ENCODE assay signal across 25 mouse cellular contexts in the genomic region with DNA sequence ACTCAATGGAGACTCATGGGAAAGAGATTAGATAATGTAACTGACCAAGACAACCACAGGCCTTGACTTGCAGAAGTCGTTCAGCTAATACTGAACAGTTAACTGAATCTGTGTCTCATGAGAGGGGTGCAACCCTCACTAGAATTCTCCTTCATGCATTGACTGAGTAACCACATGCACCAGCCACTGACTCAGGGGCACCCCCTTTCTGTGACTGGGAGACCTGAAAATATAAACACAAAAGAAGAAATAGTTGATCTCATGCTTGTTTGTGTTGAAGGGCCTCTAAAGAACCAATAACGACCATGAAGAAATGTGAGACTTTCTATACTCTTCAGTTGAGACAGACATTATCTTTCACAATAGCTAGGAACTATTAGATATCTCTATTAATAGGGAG. TPM values are rescaled to one million over a fixed set of nuclear protein-coding genes. Genes with fewer than 3 reads are reported as not detected.
DNase-seq lines count a peak whose midpoint lies in the region; ATAC-seq and TF ChIP-seq lines count a peak whose summit lies in the region.
"Had no signal": no experiment of that assay in that cellular context is flagged by ENCODE, and none has a peak within 500 bp of the region (broad histone marks: within the 10 kb centered on the region; RNA-seq: fewer than 3 reads in every experiment).

No protein-coding gene starts in this region.

- in situ Hi-C loops in CH12.LX (cut with MboI; ENCODE audit: low pct_ligation_motif_present, low pct_unique_long_range_greater_than_20kb, low sequenced_read_pairs) = no loop called here

- no peaks in the 10 kb centered on the region for H3K36me3 ChIP-seq in heart, adult 2 months (ENCODE audit: control insufficient read depth, insufficient read depth, low read length)
- H3K36me3 ChIP-seq in heart, embryonic 11.5 days (ENCODE audit: control insufficient read depth, insufficient read depth, low read length) = no peaks in the 10 kb centered on the region
- no peaks in the 10 kb centered on the region for H3K36me3 ChIP-seq in CH12.LX (replicated peaks in 1 of 2; ENCODE audit: control insufficient read depth in 1 of 2, insufficient read depth in 1 of 2, low read length in 1 of 2)
- H3K36me3 ChIP-seq in hindbrain, embryonic 14.5 days (replicated peaks; ENCODE audit: control insufficient read depth, insufficient read depth) = no peaks in the 10 kb centered on the region
- H3K36me3 ChIP-seq: embryonic facial prominence, embryonic 12.5 days; heart, embryonic 10.5 days; heart, embryonic 15.5 days had no signal

- DNase-seq in heart, adult 2 months = no peak
- no peak for DNase-seq in layer of hippocampus, adult 2 months (ENCODE audit: low spot score in 2 of 2)
- no peak for DNase-seq in layer of hippocampus, postnatal 10 days (ENCODE audit: low spot score in 2 of 2)
- DNase-seq in A20 (ENCODE audit: low read depth, low spot score) (peak; percentile 7), CH12.LX (ENCODE audit: extremely low read depth) (no peak)
- DNase-seq in embryo, embryonic 10.5 days (ENCODE audit: low spot score) = no peak
- no peak for DNase-seq in hindbrain, embryonic 14.5 days (ENCODE audit: low spot score)
- DNase-seq: adrenal gland, postnatal 14 days; B cell, adult 2 months; cerebellum, adult 18-20 months; cerebellum, postnatal 10 days; gastrocnemius, postnatal 36 days; heart, adult 11 months; heart, postnatal 36 days had no signal

- TF ChIP-seq CTCF in heart, adult 2 months (IDR thresholded peaks at IDR 0.05) = 0 out of 2 replicates have a peak, but pooled peaks have one; percentile 22
- TF ChIP-seq CTCF in layer of hippocampus, adult 2 months (conservative IDR thresholded peaks at IDR 0.05) = peak; percentile 57
- TF ChIP-seq CTCF in CH12.LX (conservative IDR thresholded peaks at IDR 0.05 in 1 of 2, IDR thresholded peaks at IDR 0.05 in 1 of 2; ENCODE audit: low read depth in 2 of 2, low read length in 2 of 2) = peak in 1 of 2 experiments; percentile 55; a peak in 2 of 4 replicates

- no peak for ATAC-seq in heart, embryonic 11.5 days (replicated peaks; ENCODE audit: insufficient number of reproducible peaks, low FRiP score, low TSS enrichment)
- no peak for ATAC-seq in hindbrain, embryonic 14.5 days (ENCODE audit: low FRiP score)
- ATAC-seq: activated CD4-positive, CD25-positive, alpha-beta regulatory T cell, adult 4 months; CD4-positive, CD25-positive, alpha-beta regulatory T cell, adult 4 months; forebrain, embryonic 16.5 days; hindbrain, embryonic 16.5 days; inflammation-experienced regulatory T-cells, adult 6 months had no signal

- no peak overlapping the region for H3K9ac ChIP-seq in heart, adult 2 months (ENCODE audit: low read depth, low read length)
- no peak overlapping the region for H3K9ac ChIP-seq in heart, embryonic 11.5 days (ENCODE audit: low read depth, low read length)
- H3K9ac ChIP-seq in CH12.LX (ENCODE audit: insufficient read depth, low read depth) = no peak overlapping the region
- no peak overlapping the region for H3K9ac ChIP-seq in hindbrain, embryonic 14.5 days
- H3K9ac ChIP-seq: embryonic facial prominence, embryonic 12.5 days; heart, embryonic 15.5 days had no signal

- no peak overlapping the region for H3K4me2 ChIP-seq in heart, embryonic 11.5 days
- H3K4me2 ChIP-seq in CH12.LX (ENCODE audit: insufficient read depth, low read depth, poor library complexity, severe bottlenecking) = no peak overlapping the region
- no peak overlapping the region for H3K4me2 ChIP-seq in hindbrain, embryonic 14.5 days (replicated peaks)
- H3K4me2 ChIP-seq: embryonic facial prominence, embryonic 12.5 days; heart, embryonic 15.5 days had no signal

- H3K4me3 ChIP-seq in heart, adult 2 months = no peak overlapping the region
- H3K4me3 ChIP-seq in heart, embryonic 11.5 days (ENCODE audit: low read depth, low read length) = no peak overlapping the region
- no peak overlapping the region for H3K4me3 ChIP-seq in layer of hippocampus, adult 2 months
- no peak overlapping the region for H3K4me3 ChIP-seq in CH12.LX (replicated peaks in 1 of 3; ENCODE audit: low read depth in 2 of 3, low read length in 2 of 3, poor library complexity in 1 of 3)
- H3K4me3 ChIP-seq in hindbrain, embryonic 14.5 days (replicated peaks; ENCODE audit: low read length) = no peak overlapping the region
- H3K4me3 ChIP-seq: embryonic facial prominence, embryonic 12.5 days; heart, embryonic 10.5 days; heart, embryonic 15.5 days had no signal

- dilution Hi-C loops in CH12.LX (cut with MboI; ENCODE audit: extremely low pct_ligation_motif_present, extremely low pct_unique_long_range_greater_than_20kb, low sequenced_read_pairs) = no loop called here

- H3K27ac ChIP-seq in heart, adult 2 months = no peak overlapping the region
- no peak overlapping the region for H3K27ac ChIP-seq in heart, embryonic 11.5 days (ENCODE audit: low read depth, low read length)
- no peak overlapping the region for H3K27ac ChIP-seq in layer of hippocampus, adult 2 months
- H3K27ac ChIP-seq in CH12.LX (ENCODE audit: insufficient read depth, low read depth) = no peak overlapping the region
- H3K27ac ChIP-seq in hindbrain, embryonic 14.5 days = no peak overlapping the region
- H3K27ac ChIP-seq: embryonic facial prominence, embryonic 12.5 days; heart, embryonic 10.5 days; heart, embryonic 15.5 days had no signal

- no peaks in the 10 kb centered on the region for H3K4me1 ChIP-seq in heart, adult 2 months (ENCODE audit: control insufficient read depth, insufficient read depth, low read length)
- no peaks in the 10 kb centered on the region for H3K4me1 ChIP-seq in heart, embryonic 11.5 days (ENCODE audit: control insufficient read depth, insufficient read depth, low read length)
- peaks cover 0 to 11% of the 10 kb centered on the region in 2 experiments; a peak in 1 of 4 replicates for H3K4me1 ChIP-seq in CH12.LX (ENCODE audit: control insufficient read depth in 1 of 2, insufficient read depth in 2 of 2)
- no peaks in the 10 kb centered on the region for H3K4me1 ChIP-seq in hindbrain, embryonic 14.5 days (replicated peaks; ENCODE audit: control insufficient read depth, insufficient read depth, low read length)
- H3K4me1 ChIP-seq: embryonic facial prominence, embryonic 12.5 days; heart, embryonic 15.5 days had no signal

- no peak for TF ChIP-seq EP300 in heart, adult 2 months (IDR thresholded peaks at IDR 0.05; ENCODE audit: insufficient read depth, low read depth, low read length)
- no peak for TF ChIP-seq EP300 in CH12.LX (IDR thresholded peaks at IDR 0.05; ENCODE audit: low read length)

- no peak for TF ChIP-seq POLR2A in heart, adult 2 months (IDR thresholded peaks at IDR 0.05; ENCODE audit: insufficient read depth, low read depth, low read length)
- TF ChIP-seq POLR2A in CH12.LX (IDR thresholded peaks at IDR 0.05; ENCODE audit: low read depth, low read length) = no peak

- WGBS in heart, adult 2 months = 21% methylated on average over 2 of the region's 2 CpGs
- WGBS in heart, embryonic 11.5 days (ENCODE audit: insufficient replicate concordance) = 22% methylated on average over 2 of the region's 2 CpGs
- WGBS in hindbrain, embryonic 14.5 days = 46% methylated on average over 2 of the region's 2 CpGs

- no peaks in the 10 kb centered on the region for H3K9me3 ChIP-seq in heart, embryonic 11.5 days (replicated peaks; ENCODE audit: control insufficient read depth, low read length)
- no peaks in the 10 kb centered on the region for H3K9me3 ChIP-seq in CH12.LX (replicated peaks; ENCODE audit: low read length)
- no peaks in the 10 kb centered on the region for H3K9me3 ChIP-seq in hindbrain, embryonic 14.5 days (ENCODE audit: control insufficient read depth, low read length)
- H3K9me3 ChIP-seq: embryonic facial prominence, embryonic 12.5 days; heart, embryonic 10.5 days; heart, embryonic 15.5 days had no signal

- intact Hi-C loops in heart, adult 2 months (cut with DNase I) = no loop called here

- H3K79me2 ChIP-seq in heart, adult 2 months (replicated peaks; ENCODE audit: control insufficient read depth, insufficient read depth, low read length) = no peaks in the 10 kb centered on the region
- no peaks in the 10 kb centered on the region for H3K79me2 ChIP-seq in CH12.LX (replicated peaks; ENCODE audit: control insufficient read depth, extremely low read depth, insufficient read depth, poor library complexity, severe bottlenecking)

- no peaks in the 10 kb centered on the region for H3K27me3 ChIP-seq in heart, adult 2 months (ENCODE audit: control insufficient read depth, insufficient read depth, low read length)
- H3K27me3 ChIP-seq in heart, embryonic 11.5 days (ENCODE audit: control insufficient read depth, insufficient read depth, low read length) = no peaks in the 10 kb centered on the region
- H3K27me3 ChIP-seq in CH12.LX (replicated peaks) = no peaks in the 10 kb centered on the region
- no peaks in the 10 kb centered on the region for H3K27me3 ChIP-seq in hindbrain, embryonic 14.5 days (ENCODE audit: control insufficient read depth, insufficient read depth, low read length)
- H3K27me3 ChIP-seq: embryonic facial prominence, embryonic 12.5 days; heart, embryonic 15.5 days had no signal

- TF ChIP-seq RAD21 in CH12.LX (IDR thresholded peaks at IDR 0.05; ENCODE audit: low read depth, low read length) = peak; percentile 44

TF ChIP-seq in CH12.LX, 34 proteins besides CTCF, POLR2A, EP300 and RAD21:
- TF ChIP-seq USF1 (IDR thresholded peaks at IDR 0.05; ENCODE audit: low read depth, low read length) (no peak), SMC3 (IDR thresholded peaks at IDR 0.05; ENCODE audit: low read depth, low read length) (peak; percentile 41), ZNF384 (IDR thresholded peaks at IDR 0.05; ENCODE audit: low read depth, low read length) (no peak), MYC (IDR thresholded peaks at IDR 0.05; ENCODE audit: low read depth, low read length) (0 out of 2 replicates have a peak, but pooled peaks have one; percentile 19)

RNA-seq across cellular contexts. Expression of a gene that starts 10.9 kb away (rescaled TPM):
- 10 to 100 TPM; 25.7 to 32.0 TPM for total RNA-seq in heart, adult 2 months (2021)
- 5.8 and 14.6 TPM in 2 replicates for polyA plus RNA-seq in heart, adult 2 months (2012; rRNA removed)
- polyA plus RNA-seq in heart, embryonic 11.5 days (2014; fragmentation: Nextera tagmentation; extraction: Ambion mirVana) = 0.52 and 0.86 TPM in 2 replicates
- total RNA-seq in layer of hippocampus, adult 2 months (2021) = 100 to 1,000 TPM; 470 to 471 TPM
- 100 to 1,000 TPM; 298 to 310 TPM for total RNA-seq in layer of hippocampus, postnatal 10 days (2021)
- total RNA-seq in CH12.LX (2012; rRNA removed) (0.29 and 0.47 TPM in 2 replicates), CH12.LX (2014; rRNA removed) (0.14 and 0.95 TPM in 2 replicates)
- 0.10 and 0.16 TPM in 2 replicates for polyA plus RNA-seq in CH12.LX (2012; ENCODE audit: insufficient read length, low read depth)
- polyA plus RNA-seq in hindbrain, embryonic 14.5 days (2014; fragmentation: Nextera tagmentation; extraction: Ambion mirVana) = 86.6 and 107 TPM in 2 replicates
- total RNA-seq: common myeloid progenitor, adult 5-6 weeks; MEL had no signal
- polyA plus RNA-seq: CD4-positive, CD25-positive, alpha-beta regulatory T cell, adult 4 months; inflammation-experienced regulatory T-cells, adult 6 months had no signal

Comparison
In these comparisons a context has a peak if more than half of its experiments do, and no peak if none do; other contexts are left out.
1. RNA of a gene that starts 10.9 kb away (total RNA-seq): 470 to 471 TPM in layer of hippocampus, adult 2 months, 298 to 310 TPM in layer of hippocampus, postnatal 10 days and 25.7 to 32.0 TPM in heart, adult 2 months; 0.14 to 0.95 TPM in CH12.LX; every median in the first group is over 10 times any median in the second.